Mouse (Mus musculus) small intestine, adult 2 months (tissue): ENCODE results near the gene Amd2. TPM values are rescaled to one million over a fixed set of nuclear protein-coding genes. Genes with fewer than 3 reads are reported as not detected.

Source experiments
- H3K27ac ChIP-seq: fragments of 200-500 bp; 2 replicates; pipeline ENCODE4 v1.5.1; 2012; ENCODE audit warnings: low read depth, low read length, control low read depth, inconsistent platforms; ENCODE audit not compliant: insufficient read depth
- H3K27me3 ChIP-seq: fragments of 200-500 bp; 2 replicates; pipeline ENCODE4 v1.6.1; 2012; ENCODE audit warnings: mild to moderate bottlenecking, moderate library complexity, low read length, inconsistent platforms; ENCODE audit not compliant: control insufficient read depth, insufficient read depth
- H3K36me3 ChIP-seq: fragments of 200-500 bp; 2 replicates; pipeline ENCODE4 v1.6.1; 2012; ENCODE audit warnings: mild to moderate bottlenecking, low read length, control low read depth, inconsistent platforms; ENCODE audit not compliant: control insufficient read depth, insufficient read depth
- H3K4me1 ChIP-seq: fragments of 200-500 bp; 2 replicates; pipeline ENCODE4 v1.6.1; 2012; ENCODE audit warnings: low read length, inconsistent platforms, mixed read lengths; ENCODE audit not compliant: control insufficient read depth, insufficient read depth, insufficient read length
- H3K4me3 ChIP-seq: fragments of 200-500 bp; 2 replicates; pipeline ENCODE4 v1.5.1; 2012; ENCODE audit warnings: low read depth, mild to moderate bottlenecking, control low read depth, inconsistent platforms, low read length, moderate library complexity
- CTCF ChIP-seq: fragments of 200-500 bp; IDR thresholded peaks from 2 replicates; pipeline ENCODE4 v1.5.1; 2012; ENCODE audit warnings: low read depth, mild to moderate bottlenecking, control low read depth, inconsistent platforms, low read length, moderate library complexity, mixed read lengths; ENCODE audit not compliant: insufficient replicate concordance, insufficient read length; ENCODE audit errors: extremely low read depth
- POLR2A ChIP-seq: fragments of 200-500 bp; IDR thresholded peaks from 2 replicates; pipeline ENCODE4 v1.6.1; 2012; ENCODE audit warnings: low read depth, mild to moderate bottlenecking, control low read depth, inconsistent platforms, low read length, moderate library complexity
- WGBS: fragments of 180-500 bp; shearing (Covaris S2); methylation state at CpG from one replicate; pipeline ENCODE4 v1.1.7; 2018; 5-methylcytosine and 5-hydroxymethylcytosine counted together
- polyA plus RNA-seq: library from polyadenylated mRNA; depleted of rRNA; stranded (reverse); fragments of >200 nt; gene quantifications from 2 replicates; pipeline ENCODE4 v1.2.3, GENCODE M21; 2012; rRNA removed

The Amd2 gene
- polyA plus RNA-seq, result 0.23 TPM in 1 of 2 replicates, not detected in the other

DNA sequence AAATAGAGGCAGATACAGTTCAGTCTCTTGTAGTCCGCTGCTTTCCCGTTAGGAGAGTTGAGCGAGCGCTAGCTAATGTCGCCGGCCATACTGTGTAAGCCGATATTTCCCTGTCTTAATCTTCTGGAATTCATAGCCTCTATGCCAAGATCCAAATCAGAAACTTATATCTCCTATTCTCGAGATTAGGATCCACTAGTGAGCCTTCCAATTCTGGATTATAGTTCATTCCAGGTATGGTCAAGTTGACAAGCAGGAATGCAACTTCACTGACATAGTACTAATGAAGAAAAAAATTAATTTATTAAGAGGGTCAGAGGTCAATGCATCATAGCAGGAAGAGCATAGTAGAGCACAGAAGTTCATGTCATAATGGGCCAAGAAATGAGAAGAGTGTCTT lies at the start of gene Amd2:
Amd2 (minus strand) TSS at position 101 of the 400 bp plus-strand sequence.
- Histone ChIP-seq H3K27ac (no peak within 1 kb of the TSS), H3K36me3 (no peaks in the 10 kb centered on the region), H3K27me3 (no peaks in the 10 kb centered on the region), H3K4me3 (no peak within 1 kb of the TSS), H3K4me1 (no peaks in the 10 kb centered on the region)
- 88% methylated on average over 8 of the region's 8 CpGs for WGBS
- TF ChIP-seq CTCF (no peak), POLR2A (no peak)

DNA sequence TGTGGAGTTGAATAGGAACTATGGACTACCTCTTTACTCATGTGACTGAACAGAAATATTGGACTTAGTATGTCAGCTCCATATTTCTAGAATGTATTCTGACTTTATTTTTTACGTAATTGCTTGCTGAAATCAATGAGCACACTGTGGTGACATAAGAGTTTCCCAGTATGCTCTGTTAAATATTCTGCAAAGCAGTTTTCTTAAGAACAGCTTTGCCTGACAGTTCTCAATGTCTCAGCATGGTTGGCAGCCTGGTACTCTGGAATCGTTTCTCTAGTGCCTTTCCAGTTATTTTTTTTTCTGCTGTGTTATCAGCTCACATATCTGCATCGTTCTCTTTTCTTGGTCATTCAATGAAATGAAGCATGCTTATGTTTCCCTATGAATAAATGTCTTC lies 49.6 kb upstream of the Amd2 start:
- Histone ChIP-seq H3K4me1 (no peaks in the 10 kb centered on the region), H3K27me3 (no peaks in the 10 kb centered on the region), H3K36me3 (no peaks in the 10 kb centered on the region), H3K27ac (no peak overlapping the region), H3K4me3 (no peak overlapping the region)
- 73% methylated on average over 3 of the region's 3 CpGs for WGBS
- TF ChIP-seq CTCF (no peak), POLR2A (no peak)

DNA sequence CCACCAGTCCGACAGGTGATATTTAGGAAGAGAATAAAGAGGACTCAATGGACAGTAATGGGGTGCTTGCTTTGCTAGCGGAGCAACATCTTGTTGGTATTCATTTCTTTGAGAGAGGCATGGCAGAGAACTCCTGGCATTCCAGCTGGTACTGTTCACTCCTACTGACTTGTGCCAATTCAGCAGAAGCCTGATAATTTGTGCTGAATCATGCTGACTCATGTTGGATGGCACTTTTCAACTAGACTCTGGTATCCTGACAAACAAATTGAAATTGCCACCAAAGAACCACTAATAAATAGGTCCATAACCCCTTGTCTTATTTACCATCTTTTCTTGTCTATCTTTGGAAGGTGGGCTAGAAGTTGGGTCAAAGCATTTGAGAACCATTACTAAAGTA lies 25.9 kb upstream of the Amd2 start:
- 87% methylated on average over 2 of the region's 2 CpGs for WGBS
- Histone ChIP-seq H3K4me1 (no peaks in the 10 kb centered on the region), H3K36me3 (no peaks in the 10 kb centered on the region), H3K27ac (no peak overlapping the region), H3K4me3 (no peak overlapping the region), H3K27me3 (no peaks in the 10 kb centered on the region)
- TF ChIP-seq CTCF (no peak), POLR2A (no peak)

DNA sequence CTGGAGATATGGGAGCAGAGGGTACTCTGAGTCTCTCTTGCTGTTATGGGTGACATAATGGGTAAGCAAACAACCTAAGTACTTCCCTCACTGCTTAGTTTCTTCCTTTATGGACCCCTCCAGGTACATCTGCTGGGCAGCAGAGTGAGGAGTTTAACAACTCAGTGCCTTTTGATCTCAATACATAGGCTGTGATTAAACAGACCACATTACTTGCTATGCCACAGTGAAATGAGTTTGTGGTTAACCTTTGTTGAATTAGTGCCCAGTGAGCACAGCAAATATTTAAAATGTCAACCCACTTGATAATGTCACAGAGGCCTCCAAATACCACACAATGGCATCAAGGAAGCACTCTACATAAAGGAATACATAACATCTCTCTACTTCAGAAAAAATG lies 2.6 kb upstream of the Amd2 start:
- no peak for TF ChIP-seq POLR2A
- TF ChIP-seq CTCF, result no peak
- Histone ChIP-seq H3K27ac (no peak overlapping the region), H3K4me3 (no peak overlapping the region), H3K4me1 (no peaks in the 10 kb centered on the region), H3K36me3 (no peaks in the 10 kb centered on the region), H3K27me3 (no peaks in the 10 kb centered on the region)
